Mouse (Mus musculus) liver, adult 2 months (tissue): ENCODE results near the gene 1700010B08Rik. TPM values are rescaled to one million over a fixed set of nuclear protein-coding genes. Genes with fewer than 3 reads are reported as not detected.

Experiments used
- DNase-seq: peaks from one replicate; pipeline ENCODE4 v3.0.0-alpha.2; 2011; ENCODE audit warnings: low read depth, low spot score; ENCODE audit errors: extremely low read depth
- H3K27ac ChIP-seq: fragments of 200-500 bp; replicated peaks from 2 replicates; pipeline ENCODE4 v1.5.1; 2012; ENCODE audit warnings: low read depth, mild to moderate bottlenecking, control low read depth, inconsistent platforms, low read length; ENCODE audit not compliant: insufficient read depth
- H3K27me3 ChIP-seq: fragments of 200-500 bp; 2 replicates; pipeline ENCODE4 v1.6.1; 2012; ENCODE audit warnings: mild to moderate bottlenecking, moderate library complexity, low read length, inconsistent platforms; ENCODE audit not compliant: control insufficient read depth, insufficient read depth
- H3K36me3 ChIP-seq: fragments of 200-500 bp; 2 replicates; pipeline ENCODE4 v1.6.1; 2012; ENCODE audit warnings: low read length, inconsistent platforms; ENCODE audit not compliant: control insufficient read depth, insufficient read depth
- H3K4me1 ChIP-seq: fragments of 200-500 bp; 2 replicates; pipeline ENCODE4 v1.6.1; 2011; ENCODE audit warnings: low read length; ENCODE audit not compliant: control insufficient read depth, insufficient read depth
- H3K4me3 ChIP-seq: fragments of 200-500 bp; 2 replicates; pipeline ENCODE4 v1.5.1; 2011; ENCODE audit warnings: low read depth, mild to moderate bottlenecking, control low read depth, low read length, moderate library complexity; ENCODE audit not compliant: insufficient read depth
- H3K79me2 ChIP-seq: fragments of 200-500 bp; 2 replicates; pipeline ENCODE4 v1.6.1; 2012; ENCODE audit warnings: inconsistent platforms, mild to moderate bottlenecking, low read length, moderate library complexity; ENCODE audit not compliant: control insufficient read depth, insufficient read depth
- H3K9ac ChIP-seq: fragments of 200-500 bp; 2 replicates; pipeline ENCODE4 v1.6.1; 2012; ENCODE audit warnings: low read depth, mild to moderate bottlenecking, control low read depth, inconsistent platforms, low read length
- CTCF ChIP-seq: fragments of 200-500 bp; IDR thresholded peaks from 2 replicates; pipeline ENCODE4 v1.5.1; 2011; ENCODE audit warnings: low read depth, low read length, control low read depth
- POLR2A ChIP-seq: fragments of 200-500 bp; IDR thresholded peaks from 2 replicates; pipeline ENCODE4 v1.6.1; 2011; ENCODE audit warnings: low read length, control low read depth; ENCODE audit not compliant: insufficient read depth; ENCODE audit errors: extremely low read depth
- WGBS: fragments of 180-500 bp; shearing (Covaris S2); methylation state at CpG from one replicate; pipeline ENCODE4 v1.1.7; 2018; 5-methylcytosine and 5-hydroxymethylcytosine counted together
- polyA plus RNA-seq: library from polyadenylated mRNA; depleted of rRNA; stranded (reverse); fragments of >200 nt; gene quantifications from 2 replicates; pipeline ENCODE4 v1.2.3, GENCODE M21; 2012; rRNA removed
- total RNA-seq: library from RNA; depleted of rRNA; stranded (reverse); fragments of >200 nt; gene quantifications from 2 replicates; pipeline ENCODE4 v1.2.3, GENCODE M21; 2014; rRNA removed

The 1700010B08Rik gene
- total and polyA plus RNA-seq, 2 experiments: not detected

- DNase-seq: no peak
These were observed 50.0 kb downstream of the 1700010B08Rik start for GRCm38 (mm10) chr2:173769183-173769582.

GRCm38 (mm10) chr2:173770620-173771019, 51.4 kb downstream of the 1700010B08Rik start:
- 90% methylated on average over 5 of the region's 5 CpGs for WGBS
- no peak overlapping the region for H3K27ac ChIP-seq
- H3K79me2 ChIP-seq: peaks cover 9% of the 10 kb centered on the region
- no peak for TF ChIP-seq POLR2A
- H3K4me1 ChIP-seq: no peaks in the 10 kb centered on the region
- no peak overlapping the region for H3K9ac ChIP-seq
- no peak for DNase-seq
- no peaks in the 10 kb centered on the region; the same call in 1 of the 2 replicates for H3K36me3 ChIP-seq
- no peak overlapping the region for H3K4me3 ChIP-seq
- H3K27me3 ChIP-seq: no peaks in the 10 kb centered on the region

More at GRCm38 (mm10) chr2:173769183-173769582, 50.0 kb downstream of the 1700010B08Rik start:
- WGBS: 85% methylated on average over 10 of the region's 10 CpGs
- Histone ChIP-seq H3K9ac (no peak overlapping the region), H3K4me1 (no peaks in the 10 kb centered on the region), H3K4me3 (no peak overlapping the region), H3K36me3 (no peaks in the 10 kb centered on the region), H3K27ac (no peak overlapping the region), H3K27me3 (no peaks in the 10 kb centered on the region), H3K79me2 (peaks cover 16% of the 10 kb centered on the region)
- TF ChIP-seq CTCF: no peak

Other genes with a start within 250 kb of the 1700010B08Rik start
- gene 1700021F07Rik, start 196.8 kb upstream of the 1700010B08Rik start, total RNA-seq: not detected in 2 replicates
- not detected in 2 replicates for gene 1700021F07Rik, start 196.8 kb upstream of the 1700010B08Rik start, polyA plus RNA-seq
- 0.54 TPM in 1 of 2 replicates, not detected in the other for gene Ankrd60, start 141.1 kb upstream of the 1700010B08Rik start, total RNA-seq
- not detected in 2 replicates for gene Ankrd60, start 141.1 kb upstream of the 1700010B08Rik start, polyA plus RNA-seq
- gene Rab22a, start 59.7 kb upstream of the 1700010B08Rik start, total RNA-seq: 8.6 and 11.0 TPM in 2 replicates
- gene Rab22a, start 59.7 kb upstream of the 1700010B08Rik start, polyA plus RNA-seq: 20.2 and 25.1 TPM in 2 replicates
- 16.0 and 18.8 TPM in 2 replicates for gene Vapb, start 18.1 kb downstream of the 1700010B08Rik start, total RNA-seq
- 10.2 and 11.5 TPM in 2 replicates for gene Vapb, start 18.1 kb downstream of the 1700010B08Rik start, polyA plus RNA-seq